Mouse (Mus musculus) left cerebral cortex, postnatal 10 days (tissue): ENCODE measurements around the gene Exoc4. TPM values are rescaled to one million over a fixed set of nuclear protein-coding genes. Genes with fewer than 3 reads are reported as not detected.
A peak's percentile ranks its signal among the peaks of the same experiment; 100 is the strongest.

ENCODE experiments used
- DNase-seq, 2 experiments: peaks; one replicate each; pipeline ENCODE4 v3.0.0; 2021 to 2022; ENCODE audit warnings: low spot score in 2 of 2, mixed read lengths in 1 of 2; ENCODE audit errors: extremely low spot score in 1 of 2
- intact Hi-C: fragments of 180-260 bp; cut with DNase I; formaldehyde crosslinking; loops from one replicate; pipeline ENCODE4 v1.15.1; 2025
- total RNA-seq, 2 experiments: library from RNA; stranded (reverse); gene quantifications; 2 replicates each; pipeline ENCODE4 v1.2.3; 2021

Exoc4 gene
- total RNA-seq, 2 experiments from 2014 or later, result 65.7 to 79.9 TPM

DNA sequence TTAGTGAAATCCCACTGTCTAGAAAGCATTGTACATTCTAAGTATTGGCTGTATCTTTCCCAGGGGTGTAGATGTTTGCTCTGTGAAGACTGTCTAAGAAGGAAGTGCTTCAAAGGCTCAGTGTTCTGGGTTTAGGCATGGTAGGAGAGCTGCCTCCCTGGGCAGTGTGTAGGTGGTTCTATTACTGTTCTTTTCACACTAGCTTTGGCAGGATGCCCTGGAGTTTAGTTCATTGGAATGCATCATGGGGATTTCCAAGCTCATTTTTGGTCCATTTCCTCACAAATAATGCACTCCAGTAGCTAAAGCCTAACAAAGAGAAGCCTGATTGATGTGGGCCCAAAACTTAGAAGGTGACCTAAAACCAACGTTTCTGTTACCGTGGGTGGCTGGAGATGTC, 555.9 kb downstream of the Exoc4 start:
- peak; percentile 71 to 86 for DNase-seq
- intact Hi-C loops, result no loop called here

DNA sequence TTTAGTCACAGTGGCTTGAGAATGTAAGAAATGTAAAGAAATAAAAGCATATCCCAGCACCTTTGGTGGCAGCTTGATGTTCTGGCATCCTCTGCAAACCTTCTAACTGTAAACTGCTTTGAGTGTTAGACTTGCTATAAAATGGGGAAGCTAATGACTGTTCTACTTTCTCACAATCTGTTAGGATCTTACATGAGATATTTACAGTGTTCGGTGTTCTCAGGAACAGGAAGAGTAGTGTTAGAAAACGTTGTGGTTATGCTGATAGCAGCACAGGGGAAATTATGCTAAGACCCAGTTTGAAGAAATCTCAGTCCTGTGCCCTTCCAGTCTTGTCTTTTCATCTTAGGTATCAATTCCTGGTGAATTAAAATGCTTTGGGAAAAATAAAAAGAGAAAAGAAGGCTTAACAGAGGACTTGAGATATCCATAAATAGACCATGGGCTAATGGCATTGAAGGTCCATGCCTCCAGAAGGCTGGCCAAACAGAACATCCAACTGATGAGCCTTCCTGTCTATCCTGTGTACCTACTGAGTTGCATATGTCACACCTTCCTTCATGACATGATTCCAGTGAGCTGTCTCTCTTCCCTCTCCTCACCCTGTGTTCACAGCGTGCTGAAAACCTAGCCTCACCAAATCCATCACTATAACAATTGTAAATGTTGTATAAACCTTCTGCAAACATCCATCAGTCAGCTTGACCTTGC, 557.3 kb downstream of the Exoc4 start:
- DNase-seq, result no peak
- intact Hi-C loops, result no loop called here

DNA sequence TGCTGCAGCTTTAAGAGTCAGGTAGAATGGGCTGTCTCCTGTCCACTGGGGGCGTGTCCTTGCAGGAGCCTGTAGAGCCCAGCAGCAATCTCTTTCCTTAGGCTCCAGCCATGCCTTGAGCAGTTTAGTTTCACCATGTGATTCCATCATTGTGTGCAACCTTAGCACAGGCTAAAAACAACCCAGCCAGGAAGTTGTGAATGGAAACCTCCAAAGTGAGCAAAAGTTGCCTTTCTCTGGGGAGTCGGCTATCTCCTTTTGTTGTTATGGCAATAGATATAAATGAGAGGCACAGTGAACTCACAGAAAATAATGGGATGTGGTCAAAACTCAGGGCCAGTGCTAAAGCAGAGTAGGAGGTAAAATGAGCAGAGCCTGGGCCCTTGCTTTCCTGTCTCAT, 565.5 kb downstream of the Exoc4 start:
- intact Hi-C loops, result no loop called here
- no peak for DNase-seq

DNA sequence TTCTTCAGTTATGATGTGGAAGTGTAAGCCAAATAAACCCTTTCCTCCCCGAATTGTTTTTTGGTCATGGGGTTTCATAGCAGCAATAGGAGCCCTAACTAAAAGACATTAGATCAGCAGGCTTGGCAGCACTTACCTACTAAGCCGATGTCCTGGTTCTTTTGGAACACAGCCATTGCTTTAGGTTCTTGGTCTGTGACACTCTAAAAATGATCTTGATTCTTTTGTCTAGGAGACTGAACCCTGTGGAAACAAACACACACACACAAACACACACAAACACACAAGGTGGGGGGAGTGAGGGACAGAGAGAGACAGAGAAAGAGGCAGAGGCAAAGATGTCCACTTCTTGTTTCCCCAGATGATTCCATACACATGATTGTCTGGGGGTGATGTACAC, 574.3 kb downstream of the Exoc4 start:
- intact Hi-C loops, result no loop called here
- no peak for DNase-seq

DNA sequence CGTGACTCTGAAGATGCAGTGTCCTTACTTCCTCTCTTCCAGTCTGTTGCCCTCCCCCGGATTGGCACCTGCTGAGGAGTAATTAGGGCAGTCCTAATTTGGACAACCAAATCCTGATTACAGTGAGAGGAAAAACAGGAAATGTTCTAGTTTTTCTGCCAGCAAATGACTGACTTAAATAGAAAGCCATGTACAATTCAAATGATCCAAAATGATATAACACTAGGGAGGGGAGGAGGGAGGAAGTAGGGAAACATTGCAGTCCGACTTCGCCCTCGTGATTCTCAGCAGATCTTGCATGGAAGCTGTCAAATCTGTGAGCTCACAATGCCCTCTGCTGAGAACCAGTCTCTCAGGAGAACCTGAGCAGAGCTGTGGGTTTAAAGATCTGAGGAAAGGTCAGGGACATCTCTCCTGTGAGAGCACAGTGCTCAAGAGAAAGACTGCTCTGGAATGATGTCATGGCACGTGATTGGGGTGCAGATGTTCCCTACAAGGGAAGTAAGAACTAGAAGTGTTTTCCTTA, 575.0 kb downstream of the Exoc4 start:
- DNase-seq, result peak; percentile 30 to 45
- intact Hi-C loops, result no loop called here

DNA sequence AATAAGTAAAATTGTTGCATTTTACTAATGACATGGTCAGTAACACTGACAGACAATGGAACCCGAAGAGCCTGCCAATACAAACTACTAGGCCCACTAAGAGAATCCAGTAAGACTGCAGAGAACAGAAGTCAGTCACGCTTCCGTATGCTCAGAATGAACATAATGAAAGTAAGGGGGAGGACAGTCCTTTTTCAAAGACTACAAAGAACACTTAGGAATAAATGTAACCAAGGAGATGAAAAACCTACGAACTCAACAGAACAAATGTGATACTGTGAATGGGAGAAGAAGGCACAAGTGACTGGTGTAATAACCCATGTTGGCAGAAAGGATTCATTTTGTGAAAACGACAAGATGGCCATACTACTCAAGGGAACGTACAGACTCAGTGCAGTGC, 579.6 kb downstream of the Exoc4 start:
- DNase-seq, result no peak

DNA sequence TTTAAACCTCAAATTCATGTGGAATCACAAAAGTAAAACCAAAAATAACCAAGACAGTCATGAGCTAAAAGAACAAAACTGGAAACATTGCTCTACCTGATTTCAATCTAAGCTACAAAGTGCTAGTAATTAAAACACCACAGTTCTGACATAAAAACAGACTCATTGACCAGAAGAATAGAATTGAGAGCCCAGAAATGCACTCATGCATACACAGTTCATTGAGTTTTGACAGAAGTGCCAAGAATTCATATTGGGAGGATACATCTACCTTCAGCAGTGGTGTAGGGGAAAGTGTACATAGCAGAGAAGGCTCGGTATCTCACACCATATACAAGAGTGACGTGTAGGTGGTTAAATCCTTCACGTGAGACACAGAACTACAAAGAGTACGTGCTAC, 580.4 kb downstream of the Exoc4 start:
- DNase-seq, result no peak
- intact Hi-C loops, result no loop called here

More for the DNA sequence above, 579.6 kb downstream of the Exoc4 start:
- intact Hi-C loops, result no loop called here

DNA sequence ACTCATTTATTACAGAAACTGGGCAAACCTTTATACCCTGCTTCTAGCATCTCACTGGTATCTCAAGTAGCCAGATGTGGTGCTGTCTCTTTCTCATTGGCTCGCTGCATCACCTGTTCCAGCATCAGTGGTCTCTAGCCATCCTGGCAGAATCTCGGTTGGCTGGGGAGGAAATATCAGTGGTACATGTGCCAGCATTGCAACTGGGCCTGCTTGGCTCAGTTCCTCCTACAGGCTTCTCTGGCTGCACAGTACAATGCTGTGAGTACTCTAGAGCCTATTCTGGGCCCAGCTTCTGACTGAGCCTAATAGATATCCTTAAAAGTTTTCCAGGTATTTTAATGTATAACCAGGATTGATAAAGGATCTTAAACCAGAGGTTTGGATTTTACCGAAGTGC, 582.4 kb downstream of the Exoc4 start:
- no peak for DNase-seq
- intact Hi-C loops, result no loop called here

DNA sequence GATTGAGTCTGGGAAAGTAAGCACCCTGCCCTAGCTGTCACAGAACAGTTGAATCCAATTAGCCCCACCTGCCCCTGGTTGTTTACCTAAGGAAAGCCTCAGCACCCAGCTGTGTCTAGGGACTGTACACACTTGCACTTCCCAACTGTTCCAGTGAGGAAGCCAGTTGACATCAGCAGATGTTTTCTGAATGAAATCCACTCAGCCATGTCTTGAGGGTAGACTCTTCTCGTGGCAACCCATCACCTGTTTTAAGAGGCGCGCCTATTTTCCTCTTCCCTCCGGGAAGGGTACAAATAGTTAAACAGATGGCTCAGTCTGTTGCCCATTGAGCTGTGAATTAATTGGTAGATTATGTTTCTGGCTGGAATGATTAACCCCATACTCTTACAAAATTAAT, 584.1 kb downstream of the Exoc4 start:
- no peak for DNase-seq
- intact Hi-C loops, result no loop called here

DNA sequence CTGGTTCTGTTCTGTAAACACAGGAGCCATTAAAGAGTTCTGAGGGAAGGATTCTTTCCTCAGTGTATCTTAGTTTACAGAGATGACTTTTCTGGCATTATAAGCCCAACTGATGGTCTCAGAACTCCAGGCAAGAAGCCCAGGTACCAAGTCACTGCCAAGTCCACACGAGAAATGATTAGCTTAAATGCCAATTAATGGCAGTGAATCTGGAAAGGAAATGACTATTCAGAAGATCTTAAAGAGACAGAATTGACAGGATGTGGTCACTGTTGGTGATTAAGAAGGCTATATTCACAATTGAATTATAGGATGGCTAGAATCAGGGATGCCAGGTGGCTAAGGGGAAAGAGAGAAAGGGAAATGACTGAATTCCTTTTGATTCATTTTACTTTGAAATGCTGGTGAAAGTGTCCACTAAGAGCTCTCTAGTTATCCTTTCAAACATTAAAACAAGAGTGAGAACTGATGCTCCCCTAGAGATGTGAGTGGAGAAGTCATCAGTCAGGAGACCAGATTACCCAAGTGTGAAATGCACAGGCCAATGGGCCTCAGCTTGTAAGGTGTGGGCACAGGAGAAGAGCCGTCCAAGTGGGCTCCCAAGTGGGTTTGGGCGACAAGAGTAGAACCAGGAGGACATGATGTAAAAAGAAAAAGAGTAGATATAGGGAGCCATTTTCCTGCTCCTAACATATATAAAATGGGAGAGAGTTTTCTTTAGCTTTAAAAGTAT, 587.3 kb downstream of the Exoc4 start:
- intact Hi-C loops, result no loop called here
- DNase-seq, result no peak

DNA sequence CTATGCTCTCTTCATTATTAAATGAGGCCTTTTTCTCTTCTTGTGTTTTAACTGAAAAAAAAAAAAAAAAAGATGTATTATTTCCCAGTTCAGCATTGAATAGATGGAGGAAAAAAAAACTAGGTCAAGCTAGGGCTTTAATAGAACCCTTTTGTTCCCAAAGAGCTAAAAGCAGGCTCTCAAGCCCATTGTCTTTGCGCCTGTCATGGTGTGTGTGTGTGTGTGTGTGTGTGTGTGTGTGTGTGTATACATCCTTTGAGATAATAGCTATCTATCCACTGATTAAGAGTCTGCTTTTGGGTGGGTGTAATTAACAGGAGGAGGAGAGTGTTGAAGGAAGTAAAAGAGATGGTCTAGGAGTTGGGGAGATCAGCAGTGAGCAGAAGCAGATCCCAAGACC, 594.0 kb downstream of the Exoc4 start:
- no peak for DNase-seq
- intact Hi-C loops, result no loop called here

DNA sequence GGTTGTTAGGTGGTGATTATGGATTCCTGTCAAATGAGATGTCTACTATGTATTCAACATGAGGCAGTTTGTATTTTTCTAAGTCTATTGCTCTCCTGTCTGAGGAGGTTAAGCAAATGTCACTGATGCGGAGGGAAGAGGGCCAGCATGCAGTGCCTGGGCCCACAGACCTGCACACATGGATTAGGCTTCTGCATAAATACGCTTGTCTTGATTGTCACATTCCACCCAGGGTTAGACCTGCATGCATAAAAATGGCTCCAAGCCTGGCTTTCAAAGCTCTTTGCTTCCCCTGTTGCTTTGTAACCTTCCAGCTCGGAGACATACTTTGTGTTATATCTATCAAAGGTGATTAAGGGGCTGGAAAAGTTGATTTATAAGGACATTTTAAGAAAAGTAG, 610.2 kb downstream of the Exoc4 start:
- intact Hi-C loops, result no loop called here
- no peak for DNase-seq

DNA sequence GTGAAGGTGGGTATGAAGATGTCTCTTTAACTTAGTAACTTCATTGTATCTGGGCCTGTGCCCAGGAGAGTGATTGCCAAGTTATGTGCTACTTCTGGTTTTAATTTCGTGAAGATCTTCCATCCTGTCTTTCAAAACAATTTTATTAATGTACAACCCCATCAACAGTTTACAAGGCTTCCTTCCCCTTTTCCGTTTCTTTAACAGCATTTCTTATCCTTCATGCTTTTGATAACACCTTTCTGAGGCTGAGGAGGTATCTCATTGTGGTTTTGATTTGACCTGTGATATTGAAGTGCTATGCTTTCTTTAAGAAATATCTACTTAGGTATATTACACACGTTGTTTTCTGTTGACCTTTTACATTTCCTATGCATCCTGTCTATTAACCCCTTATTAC, 616.9 kb downstream of the Exoc4 start:
- intact Hi-C loops, result no loop called here
- DNase-seq, result no peak

DNA sequence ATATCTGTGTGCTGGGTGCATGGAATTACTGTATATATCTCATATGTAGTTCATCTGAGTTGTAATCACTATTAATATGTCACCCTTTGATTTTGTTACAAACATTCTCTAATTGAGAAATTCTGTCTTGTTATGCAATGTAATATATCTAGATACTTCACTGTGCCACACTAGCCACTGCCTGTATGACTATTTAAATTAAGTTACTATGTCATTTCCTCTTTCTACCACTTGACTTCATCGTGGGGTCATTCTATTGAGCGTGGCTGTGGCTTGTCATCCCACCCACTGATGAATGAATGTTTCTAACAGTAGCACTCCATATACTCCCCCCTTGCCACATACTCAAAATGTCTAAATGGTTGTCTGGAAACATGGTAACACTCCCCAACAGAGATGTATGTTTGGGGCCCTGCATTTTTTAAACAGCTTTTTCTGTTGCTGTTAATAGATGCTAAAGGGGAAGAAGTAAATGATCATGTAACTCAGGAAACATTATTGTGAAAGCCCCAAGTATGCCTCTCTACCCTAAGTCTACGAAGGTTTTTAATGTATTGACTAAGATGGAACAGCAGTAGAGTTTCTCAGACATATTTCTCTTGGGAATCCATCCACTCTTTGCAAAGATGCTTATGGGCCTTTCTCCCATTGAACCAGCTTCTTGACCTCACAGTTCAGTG, 618.2 kb downstream of the Exoc4 start:
- DNase-seq, result no peak
- intact Hi-C loops, result no loop called here

DNA sequence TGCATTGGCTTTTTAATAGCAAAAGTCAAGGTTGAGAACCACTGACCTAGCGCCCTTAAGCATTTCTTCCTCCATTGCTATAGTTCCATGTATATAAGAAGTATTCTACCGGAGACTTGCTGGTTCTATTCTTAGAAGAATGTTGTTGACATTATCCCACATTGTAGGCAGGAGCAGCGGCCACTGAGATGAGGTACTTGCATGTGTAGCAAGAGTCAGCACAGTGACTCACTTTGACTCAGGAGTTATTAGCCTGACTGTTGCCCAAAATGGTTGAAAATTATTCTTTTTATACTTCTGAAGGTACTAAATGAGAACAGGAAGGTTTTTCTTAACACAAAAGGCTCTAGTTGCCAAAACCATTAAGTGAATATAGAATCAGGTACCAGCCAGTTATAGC, 620.4 kb downstream of the Exoc4 start:
- no peak for DNase-seq
- intact Hi-C loops, result no loop called here

DNA sequence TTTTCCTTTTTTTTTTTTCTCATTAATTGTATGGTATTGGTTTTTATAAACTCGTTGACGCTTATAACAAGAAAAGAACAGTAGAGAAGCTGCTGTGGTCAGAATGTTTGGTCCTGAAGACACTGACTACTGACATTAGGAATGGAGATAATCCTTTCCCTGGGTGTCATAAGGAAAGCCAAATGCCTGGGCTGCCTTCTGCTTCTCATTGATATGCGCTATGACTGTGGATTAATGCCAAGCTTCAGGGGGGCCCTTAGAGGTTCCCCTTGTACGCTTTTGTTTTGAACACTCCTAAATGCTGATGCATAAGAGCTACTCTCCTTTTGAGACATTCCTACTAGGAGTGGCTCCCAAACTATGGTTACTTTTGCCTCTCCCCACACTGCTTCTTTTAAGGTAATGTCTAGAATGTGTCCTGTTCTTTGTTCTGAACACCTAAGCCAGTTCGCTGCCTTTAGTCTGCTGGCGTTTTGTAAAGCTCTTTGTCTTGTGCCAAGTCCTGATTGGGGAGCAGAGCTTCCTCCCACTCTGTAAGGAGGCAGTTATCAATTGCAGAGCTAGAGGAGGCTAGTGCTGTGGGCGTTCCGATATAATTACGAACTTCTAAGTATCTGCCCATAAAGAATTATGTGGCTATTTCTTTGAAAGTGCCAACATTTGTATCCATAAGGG, 621.7 kb downstream of the Exoc4 start:
- intact Hi-C loops, result no loop called here
- DNase-seq, result no peak

DNA sequence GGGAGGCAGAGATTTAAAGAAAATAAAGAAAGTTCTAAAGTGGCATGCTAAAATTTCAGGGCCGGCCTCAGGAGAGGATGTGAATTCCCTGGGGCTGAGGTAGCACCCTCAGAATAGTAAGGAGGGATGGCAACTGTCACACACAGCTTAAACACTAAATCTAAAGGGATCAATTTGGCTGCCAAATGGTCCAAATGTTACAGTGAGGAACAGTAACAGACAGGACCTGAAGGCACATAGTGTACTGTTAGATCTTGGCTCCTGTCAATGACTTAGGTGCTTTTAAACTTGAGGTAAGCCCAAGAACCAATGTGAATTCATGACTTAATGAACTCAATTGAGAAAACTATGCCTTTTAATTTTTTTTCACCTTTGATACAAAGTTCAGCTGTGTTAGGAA, 622.4 kb downstream of the Exoc4 start:
- intact Hi-C loops, result no loop called here
- no peak for DNase-seq

DNA sequence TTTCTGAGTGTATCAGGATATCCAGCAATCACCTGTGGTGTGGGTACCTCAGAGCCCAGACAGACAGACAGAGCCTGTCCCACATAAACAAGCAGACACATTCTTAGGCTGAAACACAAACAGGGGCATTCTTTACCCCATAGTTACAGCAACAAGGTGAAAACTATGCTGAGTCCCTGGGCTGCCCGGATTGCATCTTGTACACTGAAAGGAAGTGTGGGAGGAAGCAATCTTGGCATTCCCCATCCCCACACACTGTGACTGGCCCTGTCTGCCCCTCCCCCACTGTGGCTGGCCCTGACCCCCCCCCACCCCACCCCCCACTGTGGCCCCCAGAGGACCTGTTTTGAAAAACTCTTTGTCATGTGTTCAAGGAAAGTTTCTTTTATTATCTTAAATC, 623.3 kb downstream of the Exoc4 start:
- no peak for DNase-seq
- intact Hi-C loops, result no loop called here

DNA sequence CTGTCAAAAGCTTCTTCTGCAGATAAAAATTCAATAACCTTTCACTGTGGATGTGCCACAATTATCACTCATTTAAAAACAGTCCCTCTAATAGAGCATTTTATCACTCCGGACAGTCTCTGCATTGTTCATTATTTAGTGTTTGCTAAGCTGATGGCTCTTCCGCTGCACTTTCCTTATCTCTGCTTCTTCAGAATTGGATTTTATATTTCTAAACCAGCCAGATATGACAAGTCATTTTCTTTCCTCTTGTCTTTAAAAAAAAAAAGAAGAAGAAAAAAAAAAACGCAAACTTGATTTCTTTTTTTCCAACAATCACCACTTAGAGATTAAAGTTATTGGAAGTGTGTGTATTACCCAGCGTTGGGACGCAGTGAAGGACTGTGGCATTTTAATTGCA, 624.1 kb downstream of the Exoc4 start:
- intact Hi-C loops, result no loop called here
- no peak for DNase-seq
